Mouse (Mus musculus) right cerebral cortex, postnatal 36 days (tissue): ENCODE results near the gene Abcc3.

ENCODE experiments used
- DNase-seq, 2 experiments: peaks; one replicate each; pipeline ENCODE4 v3.0.0; 2022; ENCODE audit warnings: low spot score in 2 of 2, mixed read lengths in 1 of 2

Abcc3 gene

DNA sequence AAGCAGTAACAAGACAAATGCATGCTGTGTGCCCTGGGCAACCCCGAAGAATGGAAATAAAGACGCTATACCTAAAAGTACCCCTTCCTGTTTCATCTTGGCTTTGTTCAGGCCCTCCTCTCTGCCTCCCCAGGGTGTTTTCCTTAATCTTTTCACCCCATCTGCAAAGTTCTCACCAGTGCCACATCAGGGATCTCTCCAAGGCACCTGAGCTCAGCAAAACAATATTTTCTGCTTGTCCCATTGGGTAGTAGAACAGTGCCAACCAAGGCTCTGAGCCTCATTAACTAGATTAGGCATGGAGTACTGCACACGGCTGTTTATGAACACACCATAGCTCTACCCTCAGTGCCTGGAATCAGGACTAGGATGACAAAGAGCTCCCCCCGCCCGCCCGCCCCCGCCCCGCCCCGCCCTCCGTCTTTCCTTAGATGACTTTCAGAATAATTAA lies 65.8 kb downstream of the Abcc3 start:
- no peak for DNase-seq

DNA sequence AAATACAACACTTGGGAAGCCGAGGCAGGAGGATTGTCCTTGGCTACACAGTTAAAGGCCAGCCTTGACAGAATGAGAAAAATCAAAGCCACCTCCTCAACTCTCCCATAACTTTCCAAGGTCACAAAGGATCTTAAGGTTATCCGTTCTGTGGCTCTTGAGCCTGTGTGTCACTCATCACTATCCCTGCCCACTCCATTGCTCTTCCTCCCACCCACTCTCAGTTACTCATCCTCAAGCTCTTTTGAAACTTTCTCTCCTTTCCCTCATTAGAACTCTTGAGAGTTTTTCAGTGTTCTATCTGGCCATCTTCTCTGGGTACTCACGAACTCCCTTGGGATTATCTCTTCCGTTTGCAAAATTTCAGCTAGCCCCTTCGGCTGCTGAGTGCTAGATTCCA lies 68.2 kb downstream of the Abcc3 start:
- DNase-seq = no peak

DNA sequence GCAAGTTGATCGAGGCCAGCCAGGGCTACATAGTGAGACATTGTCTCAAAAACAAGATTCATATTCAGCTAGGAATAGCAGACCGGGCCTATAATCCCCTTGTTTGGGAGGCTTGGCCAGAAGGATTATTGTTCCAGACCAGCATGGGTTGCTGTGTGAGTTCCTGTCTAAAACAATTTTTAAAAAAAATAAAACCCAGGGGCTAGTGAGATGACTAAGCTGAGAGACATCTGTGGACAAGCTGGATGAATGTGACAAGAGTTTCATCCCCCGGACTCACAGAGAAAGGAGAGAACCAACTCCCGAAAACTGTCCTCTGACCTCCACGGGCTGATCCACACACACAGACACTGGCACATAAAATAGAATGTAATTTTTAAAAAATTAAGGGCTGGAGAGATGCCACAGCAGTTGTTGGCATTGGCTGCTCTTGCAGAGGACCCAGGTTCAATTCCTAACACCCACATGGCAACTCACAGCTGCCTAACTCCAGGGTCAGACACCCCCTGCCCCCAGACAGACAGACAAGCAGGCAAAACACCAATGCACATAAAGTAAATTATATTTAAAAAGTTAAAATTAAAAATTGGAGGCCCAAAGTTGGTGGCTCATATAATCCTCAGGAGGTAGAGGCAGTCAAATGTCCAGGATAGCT lies 69.4 kb downstream of the Abcc3 start:
- DNase-seq = no peak

DNA sequence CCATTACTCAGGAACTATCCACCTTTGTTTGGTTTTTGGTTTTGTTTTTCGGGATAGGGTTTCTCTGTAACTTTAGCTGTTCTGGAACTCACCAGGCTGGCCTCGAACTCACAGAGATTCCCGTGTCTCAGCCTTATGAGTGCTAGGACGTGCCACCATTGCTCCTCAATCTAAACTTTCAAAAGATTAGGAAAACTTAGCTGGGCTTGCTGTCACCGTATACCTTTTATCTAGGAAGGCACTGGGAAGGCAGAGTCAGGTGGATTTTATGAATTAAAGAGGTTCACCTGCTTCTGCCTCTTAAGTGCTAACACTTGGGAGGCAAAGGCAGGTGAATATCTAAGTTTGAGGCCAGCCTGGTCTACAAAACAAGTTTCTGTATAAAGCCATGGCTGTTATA lies 70.2 kb downstream of the Abcc3 start:
- no peak for DNase-seq

DNA sequence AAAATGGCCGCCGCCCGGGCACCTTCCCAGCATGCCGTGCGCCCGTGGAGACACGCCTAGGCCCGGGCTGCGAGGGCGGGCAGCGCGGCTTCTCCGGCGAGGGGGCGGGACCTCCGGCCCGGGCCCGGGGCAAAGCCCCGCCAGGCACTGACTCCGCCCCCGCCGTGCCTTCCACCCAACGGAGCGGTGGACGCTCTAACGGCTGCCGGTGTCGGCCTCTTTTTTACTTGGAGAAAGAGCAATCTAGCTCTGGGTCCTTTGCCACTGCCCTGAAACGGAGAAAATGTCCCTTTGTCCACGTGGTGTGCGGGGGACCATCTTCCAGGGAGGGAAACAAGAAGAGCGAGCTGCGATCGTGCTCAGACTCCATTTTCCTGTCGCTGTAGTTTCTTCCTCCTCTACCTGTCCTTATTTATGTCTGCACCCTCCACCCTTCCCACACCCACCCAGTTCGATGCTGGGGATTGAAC lies 70.8 kb downstream of the Abcc3 start, which contains the start of gene Luc7l3:
TSS of gene Luc7l3 (minus strand) at position 58 of the 470 bp plus-strand sequence.
- DNase-seq = peak; percentile 88 to 93

DNA sequence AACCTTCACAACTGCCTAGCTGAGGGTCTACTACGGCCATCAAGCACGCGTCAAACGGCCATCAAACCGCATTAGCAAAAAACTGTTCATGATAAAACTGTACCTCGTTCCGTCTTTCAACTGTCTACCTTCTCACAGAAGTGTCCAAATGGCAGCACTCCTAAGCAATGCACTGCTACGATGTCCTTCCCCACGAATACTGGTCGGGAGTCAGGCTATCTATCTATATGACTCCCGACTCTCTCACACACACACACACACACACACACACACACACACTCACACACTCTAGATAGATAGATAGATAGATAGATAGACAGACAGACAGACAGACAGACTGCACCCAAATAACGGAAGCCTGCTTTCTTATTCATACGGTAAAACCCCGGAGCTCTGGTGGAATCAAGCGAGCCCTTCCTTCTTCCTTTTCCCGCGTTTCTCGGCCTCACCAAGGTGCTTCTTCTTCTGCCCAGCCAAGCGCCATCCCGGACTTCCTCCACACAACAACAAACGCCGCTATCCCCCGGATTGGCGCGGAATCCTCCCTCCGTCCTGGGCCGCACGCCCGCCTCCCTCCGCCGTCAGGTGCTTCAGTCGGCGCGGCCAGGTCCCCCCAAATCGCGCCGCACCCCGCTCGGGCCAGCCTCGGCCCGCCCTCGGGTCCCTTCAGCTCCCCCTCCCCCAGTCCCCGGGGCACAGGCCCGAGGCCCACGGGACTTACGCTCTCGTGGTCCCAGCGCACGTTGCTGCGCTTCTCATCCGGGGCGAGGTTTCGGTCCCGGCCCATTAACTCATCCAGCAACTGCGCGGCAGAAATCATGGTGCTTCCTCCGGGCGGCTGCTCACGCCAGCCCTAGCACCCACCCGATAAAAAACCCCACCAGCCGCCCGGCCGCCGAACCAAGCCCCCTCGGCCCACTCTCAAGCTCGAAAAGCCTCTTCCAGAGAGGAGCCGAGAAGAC lies 71.5 kb downstream of the Abcc3 start:
- no peak for DNase-seq

DNA sequence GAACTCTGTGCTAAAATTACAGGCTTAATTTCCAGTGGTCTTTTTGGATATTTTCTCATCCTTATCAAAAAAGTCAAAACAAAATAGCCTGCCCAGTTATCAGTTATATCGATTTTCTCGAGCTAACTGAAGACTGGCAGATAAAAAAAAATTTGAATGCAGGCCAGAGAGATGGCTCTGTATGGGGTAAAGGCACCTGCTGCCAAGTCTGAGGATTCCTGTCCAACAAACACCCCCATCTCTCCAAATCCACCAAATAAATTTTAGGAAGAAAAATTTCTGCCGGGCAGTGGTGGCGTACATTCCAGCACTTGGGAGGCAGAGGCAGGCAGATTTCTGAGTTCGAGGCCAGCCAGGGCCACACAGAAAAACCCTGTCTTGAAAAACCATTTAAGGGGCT lies 74.7 kb downstream of the Abcc3 start:
- DNase-seq = no peak

DNA sequence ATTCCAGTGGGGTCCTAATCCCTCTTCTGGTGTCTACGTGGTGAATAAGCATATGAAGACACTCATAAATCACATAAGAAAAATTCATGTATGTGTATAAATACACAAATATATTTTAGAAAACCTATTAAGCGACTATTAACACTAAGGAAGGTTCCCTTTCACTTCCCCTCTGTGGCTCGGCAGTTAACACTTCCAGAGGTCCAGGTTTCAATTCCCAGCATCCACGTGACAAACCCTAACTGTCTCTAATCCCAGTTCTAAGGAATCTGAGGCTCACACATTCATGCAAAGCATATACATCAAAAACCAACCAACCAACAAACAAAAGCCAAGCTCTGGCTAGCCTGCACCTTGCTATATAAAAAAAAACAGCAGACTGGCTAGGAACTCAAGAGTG lies 75.3 kb downstream of the Abcc3 start:
- no peak for DNase-seq

DNA sequence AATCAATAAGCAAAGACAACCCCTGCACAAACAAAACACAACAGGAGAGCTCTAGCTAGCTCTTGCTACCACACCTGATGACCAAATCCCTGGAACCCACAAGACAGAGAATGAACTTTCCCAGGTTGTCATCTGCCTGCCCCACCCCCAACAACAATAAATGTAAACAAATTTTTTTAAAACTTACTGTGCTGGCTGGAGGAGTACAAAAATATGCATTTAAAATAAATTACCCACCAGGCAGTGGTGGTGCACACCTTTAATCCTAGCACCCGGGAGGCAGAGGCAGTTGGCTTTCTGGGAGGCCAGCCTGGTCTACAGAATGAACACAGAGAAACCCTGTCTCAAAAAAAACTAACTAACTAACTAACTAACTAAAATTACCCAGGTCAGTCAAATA lies 75.8 kb downstream of the Abcc3 start:
- no peak for DNase-seq

DNA sequence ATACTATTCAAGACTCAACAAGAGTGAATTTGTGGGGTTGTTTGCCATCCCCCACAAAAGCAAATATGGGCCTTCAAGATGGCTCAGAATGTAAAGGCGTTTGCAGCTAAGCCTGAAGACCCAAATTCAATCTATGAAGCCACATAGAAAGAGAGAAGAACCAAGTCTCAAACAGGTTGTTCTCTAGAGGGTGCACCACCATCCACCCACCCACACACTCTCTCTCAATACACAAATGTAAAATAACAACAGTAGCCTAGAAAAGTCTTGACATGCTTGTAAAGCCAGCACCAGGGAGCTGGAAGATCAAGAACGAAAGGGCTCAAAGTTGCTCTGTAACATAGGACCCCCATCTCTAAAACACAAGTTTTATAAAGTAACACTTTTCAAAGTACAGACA lies 76.3 kb downstream of the Abcc3 start:
- DNase-seq = no peak

DNA sequence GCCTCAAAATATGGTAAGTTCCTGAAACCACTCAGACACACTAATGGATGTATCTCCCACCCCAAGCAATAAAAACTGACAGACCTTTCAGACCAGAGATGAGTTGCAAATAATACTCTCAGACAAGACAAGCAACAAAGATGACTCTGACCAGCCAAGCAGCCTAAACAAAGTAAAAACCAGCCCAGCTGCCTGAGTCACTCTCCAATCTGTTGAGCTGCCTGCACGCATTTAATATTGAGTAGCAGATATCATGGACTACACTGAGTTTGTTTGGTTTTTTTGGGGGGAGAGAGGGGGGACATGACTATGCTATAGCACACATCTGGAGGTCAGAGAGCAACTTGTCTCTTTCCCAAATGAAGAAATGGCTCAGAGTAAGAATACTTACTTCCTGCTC lies 77.5 kb downstream of the Abcc3 start:
- no peak for DNase-seq

DNA sequence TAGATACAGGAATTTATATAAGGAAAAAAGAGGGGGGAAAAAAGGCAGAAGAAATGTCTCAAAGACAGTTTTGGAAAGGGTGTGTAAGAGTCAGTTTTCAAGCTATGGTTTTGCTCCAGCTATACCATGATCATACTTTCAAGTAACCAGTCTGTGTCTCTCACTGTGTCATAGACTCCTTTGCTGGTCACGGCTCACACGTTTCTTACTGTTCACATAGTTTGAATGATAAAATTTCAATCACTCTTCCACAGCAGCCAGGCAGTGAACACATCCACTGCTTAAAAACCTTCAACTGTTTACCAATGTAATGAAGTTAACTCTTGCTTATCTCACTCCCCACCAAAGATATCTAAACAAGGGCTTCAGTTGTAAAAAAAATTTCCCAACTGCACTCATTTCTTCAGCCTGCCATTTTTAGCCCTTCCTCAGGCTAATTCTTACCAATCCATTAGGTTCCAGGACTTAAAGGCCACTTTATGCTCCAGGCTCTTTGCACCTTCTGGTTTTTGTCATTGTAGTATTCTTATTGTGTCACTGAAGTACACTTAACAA lies 78.6 kb downstream of the Abcc3 start:
- no peak for DNase-seq

DNA sequence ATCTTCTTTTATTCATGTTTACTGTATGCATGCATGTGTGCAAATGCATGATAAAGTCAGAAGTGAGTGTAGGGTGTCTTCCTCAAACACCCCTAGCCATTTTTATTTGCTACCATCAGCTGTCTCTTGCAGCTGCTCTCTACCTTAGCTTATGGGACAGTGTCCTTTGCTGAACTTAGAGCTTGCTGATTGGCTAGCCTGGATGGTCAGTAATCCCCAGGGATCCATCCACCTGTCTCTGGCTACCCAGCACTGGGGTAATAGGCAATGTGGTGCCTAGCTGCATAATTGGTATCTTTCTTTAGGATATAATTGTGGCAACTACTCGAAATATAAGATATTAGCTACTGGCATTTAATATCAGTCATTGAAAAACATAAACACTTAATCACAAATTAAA lies 80.1 kb downstream of the Abcc3 start:
- no peak for DNase-seq

DNA sequence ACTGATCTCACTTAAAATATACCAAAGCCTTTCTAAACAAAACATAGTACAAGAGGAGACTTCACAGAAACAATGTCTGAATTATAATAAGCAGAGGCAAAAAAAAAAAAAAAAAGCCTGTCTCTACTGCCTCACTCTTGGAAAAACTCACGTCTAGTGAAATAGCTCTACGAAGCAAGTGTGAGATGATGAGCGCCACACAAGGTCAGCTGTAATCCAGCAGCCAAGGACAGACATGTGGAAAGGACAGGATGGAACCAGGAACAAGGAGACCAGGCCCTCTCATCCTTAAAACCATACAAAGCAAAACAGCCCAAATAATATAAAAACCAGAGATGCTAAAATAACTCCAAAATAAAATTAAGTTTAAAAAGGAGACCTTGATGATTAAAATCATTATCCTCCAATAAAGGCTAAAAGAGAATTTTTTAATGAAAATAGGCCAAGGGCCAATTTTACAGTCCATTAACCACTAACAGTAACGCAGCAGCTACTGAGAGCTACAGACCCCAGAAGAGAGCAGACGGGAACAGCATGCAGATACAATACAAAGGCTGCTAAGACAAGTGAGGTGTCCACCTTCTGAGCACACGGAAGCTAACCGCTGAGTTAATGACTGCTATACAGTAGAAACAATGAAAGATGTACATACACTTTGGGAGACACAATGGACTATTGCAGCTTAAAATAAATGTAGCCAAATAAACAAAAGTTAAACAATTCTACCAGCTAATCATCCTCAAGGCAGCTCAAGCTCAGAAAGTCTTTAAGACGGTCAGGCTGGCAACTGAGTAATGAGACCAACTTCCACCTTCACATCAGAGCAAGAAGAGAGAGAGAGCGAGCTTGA lies 97.6 kb downstream of the Abcc3 start:
- no peak for DNase-seq
